Mouse (Mus musculus) cerebellum, adult 9-11 months (tissue): ENCODE results near the gene 4930444G20Rik.
"Not testable (repeated sequence)": the region's sequence is repeated elsewhere in the genome, so short reads cannot be mapped to it uniquely, and the experiment has no call there.

Source experiments
- DNase-seq: peaks from one replicate; pipeline ENCODE4 v3.0.0; 2022

The 4930444G20Rik gene

GRCm38 (mm10) chr10:22067979-22068378 is at the start of gene 4930444G20Rik:
4930444G20Rik (minus strand) TSS chr10:22068079.
- not testable (repeated sequence) for DNase-seq

DNA sequence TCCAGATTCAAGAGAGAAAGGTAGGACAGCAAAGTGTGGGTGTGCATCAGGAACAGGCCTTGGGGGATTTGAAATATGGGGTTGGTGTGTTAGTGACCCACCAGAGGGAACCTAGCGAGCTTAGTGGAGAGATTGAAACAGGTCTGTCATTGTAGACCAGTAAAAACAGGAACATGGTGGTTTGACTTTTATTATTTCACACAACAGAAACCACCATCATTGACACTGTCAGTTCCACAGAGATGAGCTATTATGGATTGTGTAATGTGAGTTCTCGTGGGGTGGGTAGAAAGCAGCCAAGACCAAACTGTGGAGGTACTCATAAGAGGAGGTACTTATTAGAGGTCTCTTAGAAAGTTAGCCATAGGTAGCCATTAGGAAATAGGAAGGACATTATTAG is 6.7 kb upstream of the 4930444G20Rik start:
- DNase-seq = no peak

DNA sequence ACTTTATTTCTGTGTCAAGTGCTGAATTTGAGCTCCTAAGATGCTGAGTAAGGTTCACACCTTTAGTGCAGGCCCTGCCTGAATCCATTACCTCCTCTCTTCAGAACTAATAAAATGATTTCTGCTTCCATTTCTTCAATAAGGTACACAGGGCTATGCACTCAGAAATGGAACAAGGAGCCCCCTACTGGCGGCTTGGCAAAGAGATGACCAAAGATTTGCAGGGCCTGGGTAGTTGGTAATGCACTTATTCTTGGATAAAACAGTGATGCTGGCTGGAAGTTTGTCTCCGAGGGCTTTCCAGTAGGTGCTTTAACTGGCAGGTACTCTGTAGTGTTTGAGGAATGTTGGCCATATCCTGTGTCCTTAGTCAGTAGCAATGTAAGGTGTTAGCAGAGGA is 4.9 kb upstream of the 4930444G20Rik start:
- no peak for DNase-seq

DNA sequence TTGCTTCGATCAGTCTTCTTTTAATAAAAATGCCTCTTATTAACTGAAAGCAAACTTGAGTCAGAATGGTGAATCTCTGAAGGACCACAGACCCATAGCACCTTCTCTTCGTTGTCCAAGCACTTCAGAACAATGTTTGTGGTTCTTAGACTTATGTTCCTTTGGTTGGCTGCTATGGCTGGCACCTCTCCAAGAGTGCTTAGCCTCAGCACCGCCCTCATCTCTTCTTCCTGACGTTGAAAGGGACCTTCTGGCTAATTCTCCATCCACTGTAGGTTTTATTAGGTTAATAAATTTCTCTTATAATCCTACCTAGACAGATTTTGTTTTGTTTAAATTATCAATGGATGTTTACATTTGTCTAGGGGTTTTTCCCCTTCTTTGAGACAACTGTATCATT is 2.7 kb upstream of the 4930444G20Rik start:
- DNase-seq = no peak

DNA sequence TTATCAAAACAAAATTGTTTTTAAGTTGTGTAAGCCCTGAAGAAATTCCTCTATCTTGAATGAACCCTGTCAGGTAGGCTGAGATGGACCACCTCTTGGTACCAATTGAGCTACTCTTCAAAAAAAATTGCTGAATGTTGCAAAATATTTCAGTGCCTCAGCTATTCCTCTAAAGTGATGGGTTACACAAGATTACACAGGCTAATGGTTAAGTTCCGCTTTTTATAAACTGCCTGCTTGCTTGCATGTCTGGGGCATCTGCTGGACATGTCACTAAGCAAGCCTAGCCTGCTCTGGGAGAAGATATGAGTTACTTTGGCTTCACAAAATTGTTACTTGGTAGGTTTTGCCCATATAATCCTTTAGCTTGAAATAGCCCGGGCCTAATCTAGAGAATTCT is 2.3 kb upstream of the 4930444G20Rik start:
- no peak for DNase-seq

GRCm38 (mm10) chr10:22059415-22059814 is 8.5 kb downstream of the 4930444G20Rik start:
- DNase-seq = peak; percentile 8

- DNase-seq = no peak
Measured at GRCm38 (mm10) chr10:22059026-22059325, 8.9 kb downstream of the 4930444G20Rik start.

GRCm38 (mm10) chr10:22058218-22059025 is 9.5 kb downstream of the 4930444G20Rik start:
- peak; percentile 97 for DNase-seq

DNA sequence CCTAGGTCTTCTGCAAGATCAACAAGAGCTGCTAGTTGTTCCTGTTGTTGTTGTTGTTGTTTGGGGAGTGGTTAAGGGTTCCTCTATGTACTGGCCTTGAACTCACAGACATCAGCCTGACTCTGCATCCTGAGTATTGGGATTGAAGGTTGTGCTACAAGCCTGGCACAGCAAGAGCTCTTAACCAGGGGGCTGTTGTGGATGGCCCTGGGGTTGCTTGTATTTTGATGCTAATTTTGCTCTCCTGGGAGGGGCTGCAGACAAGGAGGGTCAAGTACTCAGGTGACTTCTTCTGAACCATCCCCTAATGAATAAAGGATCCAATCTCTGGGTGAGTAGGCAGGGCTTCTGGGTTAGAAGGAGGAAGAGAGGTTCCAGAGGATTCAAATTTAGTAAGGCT is 12.6 kb downstream of the 4930444G20Rik start:
- DNase-seq = no peak

DNA sequence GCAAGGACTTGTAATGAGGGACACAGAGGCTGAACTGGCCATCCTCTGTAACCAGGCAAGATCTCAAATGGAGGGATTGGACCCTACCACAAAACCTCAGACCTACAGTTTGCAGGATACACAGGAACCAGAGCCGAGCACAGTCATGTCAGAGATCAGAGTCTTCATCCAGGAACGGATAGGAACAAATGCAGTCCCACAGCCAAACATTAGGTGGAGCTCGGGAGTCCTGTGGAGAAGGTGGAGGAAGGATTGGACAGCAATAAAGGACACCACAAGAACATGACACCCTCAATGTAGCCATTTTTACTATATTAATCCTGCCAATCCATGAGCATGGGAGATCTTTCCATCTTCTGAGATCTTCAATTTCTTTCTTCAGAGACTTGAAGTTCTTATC is 31.6 kb downstream of the 4930444G20Rik start:
- peak; percentile 31 for DNase-seq

DNA sequence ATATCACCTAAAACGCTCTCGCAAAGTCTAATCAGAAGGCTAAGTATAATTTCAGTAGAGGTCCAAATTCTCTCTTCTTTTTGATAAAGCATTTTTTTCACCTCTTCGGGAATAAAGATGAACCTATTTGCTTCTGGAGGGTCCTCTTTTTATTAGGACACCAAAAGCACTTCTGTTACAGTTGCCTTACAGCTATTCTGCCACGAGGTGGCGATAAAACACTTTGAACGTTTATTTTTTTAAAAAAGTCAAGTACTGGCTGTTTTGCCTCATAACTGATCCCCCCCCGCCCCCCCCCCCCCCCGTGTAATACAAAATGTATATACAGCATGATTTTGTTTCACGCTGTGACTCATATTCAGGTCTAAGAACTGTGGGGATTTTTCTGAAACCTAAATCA is 33.6 kb downstream of the 4930444G20Rik start:
- no peak for DNase-seq

DNA sequence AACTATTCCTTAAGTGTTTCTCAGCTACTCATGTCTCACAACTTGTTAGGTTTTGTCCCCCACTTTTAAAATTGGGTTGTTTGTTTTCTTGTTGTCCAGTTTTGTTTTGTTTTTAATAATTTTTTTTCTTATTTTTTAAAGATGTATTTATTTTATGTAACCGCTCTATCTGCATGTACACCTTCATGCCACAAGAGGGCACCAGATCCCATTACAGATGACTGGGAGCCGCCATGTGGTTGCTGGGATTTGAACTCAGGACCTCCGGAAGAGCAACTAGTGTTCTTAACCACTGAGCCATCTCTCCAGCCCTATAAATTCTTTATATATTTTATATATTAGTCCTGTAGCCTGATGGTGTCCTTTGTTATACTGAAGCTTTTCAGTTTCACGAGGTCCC is 49.3 kb downstream of the 4930444G20Rik start:
- no peak for DNase-seq

- no peak for DNase-seq
Measured at GRCm38 (mm10) chr10:22017469-22018159, 50.3 kb downstream of the 4930444G20Rik start.
